Mouse (Mus musculus) liver, adult 2 months (tissue): ENCODE measurements around the gene Dpy19l2.

Experiments used
- CTCF ChIP-seq: fragments of 200-500 bp; IDR thresholded peaks from 2 replicates; pipeline ENCODE4 v1.5.1; 2011; ENCODE audit warnings: low read depth, low read length, control low read depth
- POLR2A ChIP-seq: fragments of 200-500 bp; IDR thresholded peaks from 2 replicates; pipeline ENCODE4 v1.6.1; 2011; ENCODE audit warnings: low read length, control low read depth; ENCODE audit not compliant: insufficient read depth; ENCODE audit errors: extremely low read depth

DNA sequence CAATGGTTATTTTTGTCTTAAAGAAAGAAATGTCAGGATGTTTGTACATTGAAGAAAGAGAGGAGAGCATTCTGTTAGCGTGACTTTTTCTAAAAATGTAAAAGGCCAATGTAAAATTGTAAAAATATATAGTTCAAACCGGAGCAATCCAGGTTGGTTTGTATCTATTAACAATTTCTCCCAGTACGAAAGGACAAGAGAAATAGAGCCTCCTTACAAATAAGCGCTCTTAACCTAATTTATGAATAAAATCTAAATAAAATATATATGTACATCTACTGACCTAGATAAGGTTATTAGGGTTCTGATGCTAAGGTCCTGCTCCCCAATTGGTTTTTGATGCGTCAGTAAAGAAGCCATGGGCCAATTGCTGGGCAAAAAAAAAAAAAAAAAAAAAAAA is 48.9 kb upstream of the Dpy19l2 start:
- TF ChIP-seq CTCF, result no peak
- no peak for TF ChIP-seq POLR2A
